Mouse (Mus musculus): Measurements from ENCODE around the gene Arhgap32. TPM values are rescaled to one million over a fixed set of nuclear protein-coding genes. Genes with fewer than 3 reads are reported as not detected.

The Arhgap32 gene
- 4.0 and 4.1 TPM in 2 replicates for polyA plus RNA-seq (2014; fragmentation: Nextera tagmentation; extraction: Ambion mirVana)

DNA sequence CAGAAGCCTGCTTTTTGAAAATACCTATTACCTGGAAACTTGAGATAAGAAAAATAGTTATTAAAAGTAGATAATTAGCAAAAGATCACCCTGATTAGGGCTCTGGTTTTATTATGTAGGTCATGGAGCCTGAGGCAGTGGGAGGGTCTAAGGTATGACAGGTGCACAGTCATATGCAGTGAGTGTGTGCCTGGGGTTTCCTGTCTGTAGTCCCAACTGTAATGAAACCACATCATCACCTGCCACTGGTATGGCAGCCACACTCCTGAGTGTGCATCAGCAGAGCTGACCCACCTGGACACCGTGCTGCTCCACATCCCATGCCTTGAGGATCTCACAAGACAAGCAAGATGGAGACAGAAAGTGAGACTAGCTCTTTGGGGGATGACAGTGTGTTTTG, at the start of gene Arhgap32:
Gene Arhgap32, plus strand, starts transcription at position 351 of the 400 bp plus-strand sequence.
- Histone ChIP-seq H3K4me1 (ENCODE audit: control insufficient read depth in 2 of 2, insufficient read depth in 2 of 2, low read length in 2 of 2) (peaks cover 2 to 10% of the 10 kb centered on the region in 2 experiments), H3K36me3 (ENCODE audit: control insufficient read depth, insufficient read depth, low read length) (no peaks in the 10 kb centered on the region), H3K4me2 (ENCODE audit: low read length) (no peak within 1 kb of the TSS), H3K4me3 (ENCODE audit: control insufficient read depth in 1 of 2, insufficient read depth in 1 of 2, low read depth in 1 of 2, low read length in 2 of 2) (no peak within 1 kb of the TSS), H3K9me3 (ENCODE audit: control insufficient read depth, low read length) (0 out of 2 replicates have a peak, but pooled peaks cover 2% of the 10 kb centered on the region), H3K9ac (ENCODE audit: low read length) (no peak within 1 kb of the TSS), H3K27ac (replicated peaks in 1 of 2; ENCODE audit: control insufficient read depth in 1 of 2, insufficient read depth in 1 of 2, low read depth in 2 of 2, low read length in 2 of 2) (no peak within 1 kb of the TSS), H3K27me3 (ENCODE audit: control insufficient read depth, insufficient read depth, low read length) (no peaks in the 10 kb centered on the region)
- 85% methylated on average over 1 of the region's 1 CpGs for WGBS
- no peak for ATAC-seq (ENCODE audit: insufficient number of reproducible peaks, insufficient read depth, low FRiP score, low read depth)

DNA sequence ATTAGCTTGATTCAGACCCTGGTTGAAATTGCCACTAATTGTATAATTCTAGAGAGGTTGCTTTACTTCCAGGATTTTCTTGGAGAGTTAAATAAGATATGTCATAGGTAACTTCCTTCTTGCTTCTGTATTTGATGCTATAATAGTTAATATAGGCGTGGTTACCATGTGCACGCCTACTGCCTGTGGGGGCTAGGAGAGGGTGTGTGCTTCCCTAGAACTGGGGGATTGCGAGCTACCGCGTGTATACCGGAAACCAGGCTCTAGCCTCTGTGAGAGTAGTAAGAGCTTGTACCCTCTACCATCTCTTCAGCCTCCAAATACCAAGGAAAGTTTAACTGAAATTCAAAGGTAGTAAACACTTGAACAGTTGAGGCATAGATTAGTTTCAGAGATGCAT, 43.2 kb upstream of the Arhgap32 start:
- Histone ChIP-seq H3K27me3 (ENCODE audit: control insufficient read depth, insufficient read depth, low read length) (no peaks in the 10 kb centered on the region), H3K36me3 (ENCODE audit: control insufficient read depth, insufficient read depth, low read length) (no peaks in the 10 kb centered on the region), H3K27ac (replicated peaks in 1 of 2; ENCODE audit: control insufficient read depth in 1 of 2, insufficient read depth in 1 of 2, low read depth in 2 of 2, low read length in 2 of 2) (no peak overlapping the region), H3K9ac (ENCODE audit: low read length) (no peak overlapping the region), H3K4me2 (ENCODE audit: low read length) (no peak overlapping the region), H3K4me3 (ENCODE audit: control insufficient read depth in 1 of 2, insufficient read depth in 1 of 2, low read depth in 1 of 2, low read length in 2 of 2) (no peak overlapping the region), H3K9me3 (ENCODE audit: control insufficient read depth, low read length) (no peaks in the 10 kb centered on the region), H3K4me1 (ENCODE audit: control insufficient read depth in 2 of 2, insufficient read depth in 2 of 2, low read length in 2 of 2) (no peaks in the 10 kb centered on the region; a peak in 1 of 4 replicates)
- ATAC-seq (ENCODE audit: insufficient number of reproducible peaks, insufficient read depth, low FRiP score, low read depth): no peak
- WGBS: 88% methylated on average over 6 of the region's 6 CpGs

DNA sequence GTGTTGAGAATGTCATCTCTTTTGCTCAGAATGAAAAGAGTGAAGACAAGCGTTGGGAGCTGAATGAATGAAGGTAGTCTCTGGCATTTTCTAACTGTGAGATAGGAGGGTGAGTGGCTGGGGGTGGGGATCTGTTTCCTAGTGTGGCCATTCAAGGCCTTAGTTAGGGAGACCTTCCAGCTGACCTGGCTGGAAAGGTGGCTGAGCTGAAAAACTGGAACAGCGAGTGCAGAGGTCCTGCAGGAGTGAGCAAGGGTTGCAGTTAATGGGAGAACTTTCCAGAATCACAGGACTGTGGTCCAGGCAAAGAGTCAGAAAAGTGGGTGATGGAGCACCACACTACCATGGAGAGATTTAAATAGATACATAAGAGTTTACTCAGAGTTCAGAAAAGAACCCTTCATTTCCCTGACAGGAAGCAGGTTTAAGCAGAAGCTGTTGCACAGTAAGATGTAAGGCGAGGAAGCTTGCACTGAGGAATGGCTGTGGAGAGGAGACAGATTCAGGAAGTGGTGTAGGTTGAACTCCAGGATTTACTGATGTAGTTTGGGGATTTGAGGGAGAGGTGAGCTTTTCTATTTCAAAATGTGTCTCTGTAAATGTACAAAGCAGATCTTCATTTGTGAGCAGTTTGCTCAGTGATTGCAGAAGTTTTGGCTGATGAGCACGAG, 27.7 kb upstream of the Arhgap32 start:
- Histone ChIP-seq H3K4me3 (ENCODE audit: control insufficient read depth in 1 of 2, insufficient read depth in 1 of 2, low read depth in 1 of 2, low read length in 2 of 2) (no peak overlapping the region), H3K27ac (replicated peaks in 1 of 2; ENCODE audit: control insufficient read depth in 1 of 2, insufficient read depth in 1 of 2, low read depth in 2 of 2, low read length in 2 of 2) (no peak overlapping the region), H3K9me3 (ENCODE audit: control insufficient read depth, low read length) (no peaks in the 10 kb centered on the region), H3K4me2 (ENCODE audit: low read length) (no peak overlapping the region), H3K4me1 (ENCODE audit: control insufficient read depth in 2 of 2, insufficient read depth in 2 of 2, low read length in 2 of 2) (peaks cover 12 to 14% of the 10 kb centered on the region in 2 experiments), H3K27me3 (ENCODE audit: control insufficient read depth, insufficient read depth, low read length) (no peaks in the 10 kb centered on the region), H3K36me3 (ENCODE audit: control insufficient read depth, insufficient read depth, low read length) (no peaks in the 10 kb centered on the region), H3K9ac (ENCODE audit: low read length) (no peak overlapping the region)
- no peak for ATAC-seq (ENCODE audit: insufficient number of reproducible peaks, insufficient read depth, low FRiP score, low read depth)
- WGBS: 40% methylated on average over 4 of the region's 4 CpGs

GRCm38 (mm10) chr9:32088882-32089281, 27.1 kb upstream of the Arhgap32 start:
- H3K4me2 ChIP-seq (ENCODE audit: low read length): no peak overlapping the region
- H3K9me3 ChIP-seq (ENCODE audit: control insufficient read depth, low read length): no peaks in the 10 kb centered on the region
- 51% methylated on average over 3 of the region's 3 CpGs for WGBS
- H3K27me3 ChIP-seq (ENCODE audit: control insufficient read depth, insufficient read depth, low read length): no peaks in the 10 kb centered on the region
- no peak overlapping the region for H3K27ac ChIP-seq (replicated peaks in 1 of 2; ENCODE audit: control insufficient read depth in 1 of 2, insufficient read depth in 1 of 2, low read depth in 2 of 2, low read length in 2 of 2)
- H3K9ac ChIP-seq (ENCODE audit: low read length): no peak overlapping the region
- H3K4me1 ChIP-seq (ENCODE audit: control insufficient read depth in 2 of 2, insufficient read depth in 2 of 2, low read length in 2 of 2): peaks cover 14 to 20% of the 10 kb centered on the region in 2 experiments
- no peaks in the 10 kb centered on the region for H3K36me3 ChIP-seq (ENCODE audit: control insufficient read depth, insufficient read depth, low read length)
- no peak overlapping the region for H3K4me3 ChIP-seq (ENCODE audit: control insufficient read depth in 1 of 2, insufficient read depth in 1 of 2, low read depth in 1 of 2, low read length in 2 of 2)
- no peak for ATAC-seq (ENCODE audit: insufficient number of reproducible peaks, insufficient read depth, low FRiP score, low read depth)

DNA sequence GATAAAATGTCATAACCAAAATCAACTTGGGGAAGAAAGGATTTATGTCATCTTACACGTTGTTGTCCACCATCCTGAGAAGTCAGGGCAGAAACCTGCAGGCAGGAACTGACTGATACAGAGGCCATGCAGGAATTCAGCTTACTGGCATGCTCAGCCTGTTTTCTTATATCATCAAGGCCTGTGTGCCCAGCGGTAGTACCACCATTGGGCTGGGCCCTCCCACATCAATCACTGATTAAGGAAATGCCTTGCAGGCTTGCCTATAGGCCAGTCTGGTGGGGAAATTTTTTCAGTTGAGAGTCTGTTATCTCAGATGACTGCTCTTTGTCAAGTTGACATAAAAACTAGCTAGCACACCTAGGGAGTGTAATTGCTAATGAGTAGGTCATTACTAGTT, 22.5 kb upstream of the Arhgap32 start:
- peaks cover 19 to 45% of the 10 kb centered on the region in 2 experiments for H3K4me1 ChIP-seq (ENCODE audit: control insufficient read depth in 2 of 2, insufficient read depth in 2 of 2, low read length in 2 of 2)
- H3K9ac ChIP-seq (ENCODE audit: low read length): no peak overlapping the region
- ATAC-seq (ENCODE audit: insufficient number of reproducible peaks, insufficient read depth, low FRiP score, low read depth): peak; percentile 65; the same call in 1 of the 2 replicates
- H3K9me3 ChIP-seq (ENCODE audit: control insufficient read depth, low read length): no peaks in the 10 kb centered on the region
- H3K36me3 ChIP-seq (ENCODE audit: control insufficient read depth, insufficient read depth, low read length): no peaks in the 10 kb centered on the region
- no peaks in the 10 kb centered on the region for H3K27me3 ChIP-seq (ENCODE audit: control insufficient read depth, insufficient read depth, low read length)
- WGBS: 21% methylated on average over 2 of the region's 2 CpGs
- peak overlapping the region; percentile 10 to 43; a peak in 1 of 4 replicates for H3K27ac ChIP-seq (replicated peaks in 1 of 2; ENCODE audit: control insufficient read depth in 1 of 2, insufficient read depth in 1 of 2, low read depth in 2 of 2, low read length in 2 of 2)
- H3K4me2 ChIP-seq (ENCODE audit: low read length): no peak overlapping the region
- no peak overlapping the region for H3K4me3 ChIP-seq (ENCODE audit: control insufficient read depth in 1 of 2, insufficient read depth in 1 of 2, low read depth in 1 of 2, low read length in 2 of 2)

GRCm38 (mm10) chr9:32094351-32095120, 21.4 kb upstream of the Arhgap32 start:
- H3K27ac ChIP-seq (replicated peaks in 1 of 2; ENCODE audit: control insufficient read depth in 1 of 2, insufficient read depth in 1 of 2, low read depth in 2 of 2, low read length in 2 of 2): peak overlapping the region in 1 of 2 experiments; percentile 34; a peak in 3 of 4 replicates

DNA sequence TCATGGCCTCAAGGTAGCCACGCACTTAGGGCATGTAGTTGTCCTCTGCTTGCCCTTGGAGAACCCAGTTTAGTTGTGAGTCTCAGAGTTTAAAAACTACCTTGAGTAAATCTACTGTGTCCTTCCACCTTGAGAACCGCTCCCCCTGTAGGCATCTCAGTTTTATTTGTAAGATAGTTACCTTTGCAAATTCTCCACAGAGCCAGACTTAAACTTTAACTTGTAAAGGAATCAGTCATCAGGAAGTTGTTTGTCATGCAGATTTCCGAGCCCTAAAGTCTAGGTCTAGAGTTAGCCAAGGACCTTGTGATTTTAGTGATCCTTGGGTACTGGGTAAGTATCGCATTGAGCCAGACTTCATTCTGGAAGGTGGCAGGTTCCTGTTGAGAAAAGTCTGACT, 20.4 kb upstream of the Arhgap32 start:
- Histone ChIP-seq H3K9ac (ENCODE audit: low read length) (no peak overlapping the region), H3K4me3 (ENCODE audit: control insufficient read depth in 1 of 2, insufficient read depth in 1 of 2, low read depth in 1 of 2, low read length in 2 of 2) (no peak overlapping the region), H3K4me1 (ENCODE audit: control insufficient read depth in 2 of 2, insufficient read depth in 2 of 2, low read length in 2 of 2) (peaks cover 17 to 43% of the 10 kb centered on the region in 2 experiments), H3K27me3 (ENCODE audit: control insufficient read depth, insufficient read depth, low read length) (no peaks in the 10 kb centered on the region), H3K9me3 (ENCODE audit: control insufficient read depth, low read length) (no peaks in the 10 kb centered on the region), H3K4me2 (ENCODE audit: low read length) (no peak overlapping the region), H3K36me3 (ENCODE audit: control insufficient read depth, insufficient read depth, low read length) (no peaks in the 10 kb centered on the region), H3K27ac (replicated peaks in 1 of 2; ENCODE audit: control insufficient read depth in 1 of 2, insufficient read depth in 1 of 2, low read depth in 2 of 2, low read length in 2 of 2) (no peak overlapping the region)
- WGBS: 81% methylated on average over 4 of the region's 4 CpGs
- no peak for ATAC-seq (ENCODE audit: insufficient number of reproducible peaks, insufficient read depth, low FRiP score, low read depth)

More at GRCm38 (mm10) chr9:32094351-32095120, 21.4 kb upstream of the Arhgap32 start:
- Histone ChIP-seq H3K4me1 (ENCODE audit: control insufficient read depth in 2 of 2, insufficient read depth in 2 of 2, low read length in 2 of 2) (peaks cover 17 to 43% of the 10 kb centered on the region in 2 experiments), H3K4me3 (ENCODE audit: control insufficient read depth in 1 of 2, insufficient read depth in 1 of 2, low read depth in 1 of 2, low read length in 2 of 2) (no peak overlapping the region), H3K9me3 (ENCODE audit: control insufficient read depth, low read length) (no peaks in the 10 kb centered on the region), H3K27me3 (ENCODE audit: control insufficient read depth, insufficient read depth, low read length) (no peaks in the 10 kb centered on the region), H3K4me2 (ENCODE audit: low read length) (no peak overlapping the region), H3K36me3 (ENCODE audit: control insufficient read depth, insufficient read depth, low read length) (no peaks in the 10 kb centered on the region), H3K9ac (ENCODE audit: low read length) (no peak overlapping the region)
- no peak for ATAC-seq (ENCODE audit: insufficient number of reproducible peaks, insufficient read depth, low FRiP score, low read depth)
- 28% methylated on average over 13 of the region's 13 CpGs for WGBS
